Mouse (Mus musculus) gastrocnemius, postnatal 4 days (tissue): ENCODE measurements around the gene Sirpa. TPM values are rescaled to one million over a fixed set of nuclear protein-coding genes. Genes with fewer than 3 reads are reported as not detected.
A peak's percentile ranks its signal among the peaks of the same experiment; 100 is the strongest.

Experiments
- DNase-seq, 2 experiments: peaks; one replicate each; pipeline ENCODE4 v3.0.0; 2021 to 2022; ENCODE audit warnings: low spot score in 2 of 2, mixed read lengths in 2 of 2
- total RNA-seq, 2 experiments: library from RNA; stranded (reverse); gene quantifications; 2 replicates each; pipeline ENCODE4 v1.2.3; 2021

Sirpa gene
- total RNA-seq, 2 experiments from 2014 or later: 43.1 to 46.2 TPM

- no peak for DNase-seq
Measured at GRCm38 (mm10) chr2:129604032-129604431, 11.4 kb downstream of the Sirpa start.

- no peak for DNase-seq
Measured at GRCm38 (mm10) chr2:129605816-129606215, 13.2 kb downstream of the Sirpa start.

GRCm38 (mm10) chr2:129606269-129606668 is 13.6 kb downstream of the Sirpa start:
- no peak for DNase-seq

- no peak for DNase-seq
Measured at GRCm38 (mm10) chr2:129606899-129607298, 14.3 kb downstream of the Sirpa start.

GRCm38 (mm10) chr2:129613971-129614370 is 21.3 kb downstream of the Sirpa start:
- DNase-seq: no peak

- DNase-seq: no peak
Measured at GRCm38 (mm10) chr2:129614482-129615185, 22.0 kb downstream of the Sirpa start.

GRCm38 (mm10) chr2:129620148-129620547 is 27.5 kb downstream of the Sirpa start:
- DNase-seq: peak in 1 of 2 experiments; percentile 13

GRCm38 (mm10) chr2:129620881-129621280 is 28.2 kb downstream of the Sirpa start:
- DNase-seq: peak in 1 of 2 experiments; percentile 14

GRCm38 (mm10) chr2:129621654-129622490 is 29.2 kb downstream of the Sirpa start:
- peak in 1 of 2 experiments; percentile 11 for DNase-seq

- DNase-seq: no peak
Measured at GRCm38 (mm10) chr2:129622918-129623317, 30.3 kb downstream of the Sirpa start.

GRCm38 (mm10) chr2:129623771-129624170 is 31.1 kb downstream of the Sirpa start:
- DNase-seq: peak in 1 of 2 experiments; percentile 5

GRCm38 (mm10) chr2:129624246-129624918 is 31.7 kb downstream of the Sirpa start:
- DNase-seq: peak; percentile 8 to 10

GRCm38 (mm10) chr2:129624956-129625355 is 32.3 kb downstream of the Sirpa start:
- DNase-seq: peak; percentile 7 to 14

GRCm38 (mm10) chr2:129625845-129626244 is 33.2 kb downstream of the Sirpa start:
- no peak for DNase-seq

GRCm38 (mm10) chr2:129626621-129627061 is 34.0 kb downstream of the Sirpa start:
- DNase-seq: peak in 1 of 2 experiments; percentile 13

GRCm38 (mm10) chr2:129627133-129627532 is 34.5 kb downstream of the Sirpa start:
- no peak for DNase-seq

GRCm38 (mm10) chr2:129627811-129628210 is 35.2 kb downstream of the Sirpa start:
- DNase-seq: no peak

- peak in 1 of 2 experiments; percentile 10 for DNase-seq
Measured at GRCm38 (mm10) chr2:129628456-129629185, 36.0 kb downstream of the Sirpa start.

- DNase-seq: no peak
Measured at GRCm38 (mm10) chr2:129629786-129630531, 37.3 kb downstream of the Sirpa start.

- DNase-seq: no peak
Measured at GRCm38 (mm10) chr2:129630532-129630886, 37.9 kb downstream of the Sirpa start.
